Mouse (Mus musculus) sigmoid colon, adult 10 weeks (tissue): ENCODE data around the gene Eif3b. TPM values are rescaled to one million over a fixed set of nuclear protein-coding genes. Genes with fewer than 3 reads are reported as not detected.

ENCODE experiments used
- polyA plus RNA-seq: library from polyadenylated mRNA; stranded (reverse); fragments of 350-450 nt; fragmentation: Illumina TruSeq; extraction: RNeasy Lipid Tissue Mini Kit (QIAGEN cat#74804); gene quantifications from one replicate; pipeline ENCODE4 v1.2.3, GENCODE M21; 2014; ENCODE audit warnings: low read depth, low replicate concordance

Eif3b gene
- 24.6 TPM for polyA plus RNA-seq

DNA sequence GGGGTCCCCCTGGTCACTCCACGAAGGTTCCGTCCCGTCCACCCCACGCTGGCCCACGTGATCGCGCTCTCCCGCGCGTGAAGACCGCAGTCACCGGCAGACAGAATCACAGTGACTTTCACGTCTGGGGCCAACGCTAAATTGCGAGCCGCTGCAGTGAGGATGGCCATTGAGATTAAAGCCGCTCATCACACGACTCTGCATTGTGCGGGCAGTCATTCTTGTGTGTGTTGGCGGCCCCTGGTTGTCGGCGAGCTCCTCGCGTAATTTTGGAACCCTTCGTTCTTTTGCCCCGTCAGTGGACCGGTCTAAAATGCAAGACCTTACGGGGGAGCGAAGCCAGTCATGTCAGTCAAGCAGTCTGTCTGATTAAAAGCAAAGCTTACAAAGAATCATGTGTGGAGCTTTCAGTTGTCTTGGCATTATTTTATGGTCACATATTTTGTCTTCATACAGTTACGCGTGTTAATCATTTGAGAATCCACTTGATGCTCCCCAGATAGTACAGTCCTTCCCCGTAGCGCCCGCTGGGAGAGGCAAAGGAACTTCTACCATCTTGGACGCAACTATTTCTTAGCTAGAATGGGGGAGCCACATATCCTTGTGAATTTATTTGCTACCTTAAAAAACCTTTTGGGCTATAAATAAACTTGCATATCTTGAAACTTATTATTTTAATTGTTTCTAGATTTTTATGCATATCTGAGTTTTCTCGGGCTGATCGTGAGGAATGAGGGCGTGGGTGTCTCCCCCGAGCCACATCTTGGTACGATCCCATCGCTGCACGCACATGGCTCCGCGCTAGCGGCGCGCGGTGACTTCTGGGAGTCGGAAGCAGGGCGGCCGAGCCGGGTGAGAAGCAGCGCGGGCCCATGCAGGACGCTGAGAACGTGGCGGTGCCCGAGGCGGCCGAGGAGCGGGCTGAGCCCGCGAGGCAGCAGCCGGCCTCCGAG lies at the start of gene Eif3b:
Eif3b (plus strand) TSS at position 840 of the 953 bp plus-strand sequence.

DNA sequence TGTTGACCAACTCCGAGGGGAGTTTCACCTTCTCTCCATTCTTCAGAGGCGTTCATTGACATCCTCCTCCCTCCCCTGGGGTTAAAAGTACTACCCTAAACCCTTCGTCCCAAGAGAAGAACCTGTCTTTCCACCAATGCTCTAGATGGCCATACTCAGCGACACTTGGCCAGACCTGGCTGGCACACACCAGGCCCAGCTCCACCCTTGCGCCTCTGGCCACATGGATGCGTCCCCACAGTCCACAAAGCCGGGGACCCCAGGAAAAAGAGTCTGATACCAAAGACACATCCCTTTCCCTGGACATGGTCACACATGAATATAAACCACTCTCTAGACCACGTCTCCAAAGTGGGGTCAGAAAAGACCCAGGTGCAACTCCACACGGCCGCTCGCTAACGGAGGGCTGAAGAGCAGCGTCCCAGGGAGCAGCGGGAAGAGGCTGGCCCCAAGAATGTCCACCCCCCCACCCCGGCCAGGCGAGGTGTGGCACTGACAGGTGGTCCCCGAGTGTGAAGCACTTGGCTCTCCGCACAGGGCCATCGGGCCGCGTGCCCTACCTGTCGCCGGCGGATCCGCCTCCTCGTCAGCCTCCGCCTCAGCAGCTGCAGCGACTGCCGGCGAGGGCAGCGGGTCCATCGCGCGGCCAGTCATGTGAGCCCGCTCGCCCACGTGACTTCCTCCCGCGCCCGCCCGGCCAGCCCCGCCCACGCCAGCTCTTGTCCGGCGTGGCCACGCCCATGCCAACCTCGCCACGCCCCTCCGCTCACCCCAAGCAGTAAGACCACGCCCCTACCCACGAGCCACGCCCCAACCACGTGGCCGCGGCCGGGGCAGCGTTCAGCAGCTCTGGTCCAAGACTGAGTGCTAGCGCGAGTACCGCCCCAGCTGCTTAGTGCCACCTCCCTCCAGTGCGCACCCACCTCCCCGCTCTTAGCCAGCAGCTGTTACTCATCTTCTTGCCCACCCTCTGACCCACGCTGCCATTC lies 30.2 kb upstream of the Eif3b start, which contains the start of gene Snx8:
Snx8 (minus strand) TSS at position 675 of the 989 bp plus-strand sequence.

DNA sequence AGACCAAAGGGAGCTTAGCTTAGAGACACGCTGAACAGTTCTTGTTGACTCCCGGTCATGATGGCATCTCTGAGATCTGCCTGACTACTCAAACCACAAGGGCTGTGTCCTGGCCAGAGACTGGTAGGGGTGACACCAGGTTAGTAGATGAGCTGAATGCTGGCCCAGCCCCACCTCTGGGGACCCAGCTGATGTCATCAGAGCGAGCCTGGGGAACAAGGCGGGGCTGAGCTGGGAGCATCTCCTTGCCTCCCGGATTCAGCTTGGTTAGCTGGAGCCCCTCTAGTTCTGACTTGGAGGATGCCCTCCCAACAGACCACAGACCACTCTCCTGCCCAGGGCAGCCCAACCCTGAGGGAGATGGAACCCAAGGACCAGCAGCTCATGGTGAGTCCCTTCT lies 26.2 kb downstream of the Eif3b start, which contains the start of gene Gm4869:
Gm4869 (plus strand) TSS at position 301 of the 400 bp plus-strand sequence.

Other genes with a start within 250 kb of the Eif3b start
- gene Mad1l1, start 97.8 kb upstream of the Eif3b start, polyA plus RNA-seq = not detected
- gene Nudt1, start 97.7 kb upstream of the Eif3b start, polyA plus RNA-seq = 1.5 TPM
- 0.73 TPM for gene Mrm2, start 87.4 kb upstream of the Eif3b start, polyA plus RNA-seq
- gene Snx8, start 30.1 kb upstream of the Eif3b start, polyA plus RNA-seq = not detected
- gene Gm4869, start 26.3 kb downstream of the Eif3b start, polyA plus RNA-seq = not detected
- gene Chst12, start 86.2 kb downstream of the Eif3b start, polyA plus RNA-seq = 0.66 TPM
- not detected for gene Grifin, start 145.7 kb downstream of the Eif3b start, polyA plus RNA-seq
- gene Lfng, start 188.0 kb downstream of the Eif3b start, polyA plus RNA-seq = 0.98 TPM
- gene Ttyh3, start 229.7 kb downstream of the Eif3b start, polyA plus RNA-seq = 2.7 TPM